Mouse (Mus musculus) layer of hippocampus, postnatal 25 days (tissue): ENCODE results near the gene Phf20. TPM values are rescaled to one million over a fixed set of nuclear protein-coding genes. Genes with fewer than 3 reads are reported as not detected.

Experiments
- DNase-seq, 2 experiments: peaks; one replicate each; pipeline ENCODE4 v3.0.0; 2022; ENCODE audit warnings: mixed read lengths in 2 of 2, low spot score in 1 of 2; ENCODE audit errors: extremely low spot score in 1 of 2
- total RNA-seq, 2 experiments: library from RNA; stranded (reverse); gene quantifications; 2 replicates each; pipeline ENCODE4 v1.2.3; 2021

Gene Phf20
- total RNA-seq, 2 experiments from 2014 or later, result 80.3 to 82.7 TPM

DNA sequence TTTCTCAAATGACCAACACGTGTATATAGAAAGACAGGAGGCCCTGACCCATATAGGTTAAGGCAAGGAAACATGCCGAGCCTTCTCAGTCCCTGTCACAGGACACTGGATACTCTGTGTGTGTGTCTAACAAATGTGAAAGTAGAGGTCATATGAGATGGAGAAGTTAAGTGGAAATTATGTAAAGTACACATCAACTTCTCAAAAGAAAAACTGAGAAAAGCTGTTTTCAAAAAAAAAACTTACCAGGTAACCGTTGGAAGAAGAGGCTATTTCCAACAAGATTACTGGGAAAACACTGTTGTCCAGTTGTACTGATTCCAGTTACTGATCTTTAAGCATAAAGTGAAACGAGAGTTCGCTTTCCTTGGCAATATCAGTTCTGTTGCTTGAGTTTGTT, 114.7 kb downstream of the Phf20 start:
- no peak for DNase-seq

DNA sequence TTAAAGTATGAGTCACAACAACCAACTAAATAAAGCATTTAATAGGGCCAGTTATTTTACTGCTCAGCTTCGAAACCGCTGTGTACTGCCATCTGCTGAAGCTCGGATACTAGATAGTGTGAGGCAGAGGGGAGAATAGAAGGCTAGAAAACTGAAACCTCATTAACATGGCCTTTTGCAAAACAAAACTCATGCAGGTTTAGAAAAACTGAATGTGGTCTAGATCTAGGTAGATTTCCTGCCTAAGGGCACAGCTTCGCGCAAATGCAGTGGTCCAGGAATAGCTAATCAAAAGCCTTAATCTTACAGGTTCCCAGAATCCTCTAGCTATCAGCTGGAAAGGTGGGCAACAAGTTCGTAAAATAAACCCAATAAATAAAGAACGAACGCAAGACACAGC, 115.2 kb downstream of the Phf20 start:
- no peak for DNase-seq

DNA sequence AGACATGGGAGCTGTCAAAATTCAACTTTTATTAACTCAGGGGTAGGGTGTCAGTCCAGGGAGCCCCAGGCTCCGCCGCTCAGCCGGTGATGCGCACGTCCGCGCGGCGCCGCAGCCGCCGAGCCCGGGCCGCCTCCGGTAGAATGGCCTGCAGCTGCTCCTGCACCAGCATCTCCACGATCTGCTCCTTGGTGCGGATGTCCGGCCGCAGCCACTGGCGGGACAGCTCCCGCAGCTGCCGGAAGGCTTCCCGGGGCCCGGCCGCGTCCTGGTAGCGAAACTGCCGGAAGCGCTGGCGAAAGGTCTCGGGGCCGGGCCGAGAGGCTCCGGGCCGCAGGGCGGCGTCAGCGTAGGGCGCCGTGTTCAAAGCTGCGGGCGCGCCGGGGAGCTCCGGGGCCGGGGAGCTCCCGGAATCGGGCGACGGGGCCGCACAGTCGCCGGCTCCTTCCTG, 115.6 kb downstream of the Phf20 start:
- DNase-seq, result peak; percentile 37 to 61

- DNase-seq, result peak; percentile 68 to 77
Observed at GRCm38 (mm10) chr2:156312297-156312897, 116.1 kb downstream of the Phf20 start, which contains the start of the genes Cnbd2 and Scand1. Cnbd2 (plus strand) TSS chr2:156312299. Scand1 (minus strand) TSS chr2:156312704.

- no peak for DNase-seq
Observed at GRCm38 (mm10) chr2:156313153-156313552, 116.9 kb downstream of the Phf20 start.

DNA sequence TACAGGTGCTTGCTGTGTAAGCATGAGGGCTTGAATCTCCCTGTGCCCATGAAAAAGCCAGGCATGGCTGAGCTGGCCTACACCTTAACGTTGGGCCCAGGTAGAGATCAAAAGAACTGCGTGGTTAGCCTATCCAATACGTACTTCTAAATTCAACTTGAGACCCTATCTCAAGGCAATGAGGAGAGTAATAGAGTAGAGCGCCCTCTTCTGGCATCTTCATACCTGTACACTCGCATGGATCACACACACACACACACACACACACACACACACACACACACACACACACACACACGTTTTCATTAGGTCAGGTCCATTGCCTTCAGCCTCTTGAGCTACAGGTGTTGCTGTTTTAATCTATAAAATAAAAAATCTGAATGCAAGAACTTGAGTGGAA, 118.5 kb downstream of the Phf20 start:
- no peak for DNase-seq

GRCm38 (mm10) chr2:156318491-156318890, 122.2 kb downstream of the Phf20 start:
- no peak for DNase-seq

DNA sequence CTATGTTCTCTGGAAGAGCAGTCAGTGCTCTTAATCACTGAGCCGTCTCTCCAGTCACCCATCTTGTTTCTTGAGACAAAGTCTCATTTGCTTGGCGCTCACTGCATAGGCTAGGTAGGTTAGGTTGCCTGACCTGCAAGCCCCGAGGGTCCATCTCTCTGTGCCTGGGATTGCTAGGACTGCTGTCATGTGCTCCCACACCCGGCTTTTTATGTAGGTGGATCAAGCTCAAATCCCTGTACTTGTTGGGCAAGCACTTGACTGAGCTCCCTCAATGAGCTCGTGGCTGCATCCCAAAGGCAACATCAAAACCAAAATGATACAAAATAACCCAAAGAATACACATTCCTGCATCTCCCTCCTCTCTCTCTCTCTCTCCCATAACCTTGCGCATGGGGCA, 125.3 kb downstream of the Phf20 start:
- DNase-seq, result no peak

DNA sequence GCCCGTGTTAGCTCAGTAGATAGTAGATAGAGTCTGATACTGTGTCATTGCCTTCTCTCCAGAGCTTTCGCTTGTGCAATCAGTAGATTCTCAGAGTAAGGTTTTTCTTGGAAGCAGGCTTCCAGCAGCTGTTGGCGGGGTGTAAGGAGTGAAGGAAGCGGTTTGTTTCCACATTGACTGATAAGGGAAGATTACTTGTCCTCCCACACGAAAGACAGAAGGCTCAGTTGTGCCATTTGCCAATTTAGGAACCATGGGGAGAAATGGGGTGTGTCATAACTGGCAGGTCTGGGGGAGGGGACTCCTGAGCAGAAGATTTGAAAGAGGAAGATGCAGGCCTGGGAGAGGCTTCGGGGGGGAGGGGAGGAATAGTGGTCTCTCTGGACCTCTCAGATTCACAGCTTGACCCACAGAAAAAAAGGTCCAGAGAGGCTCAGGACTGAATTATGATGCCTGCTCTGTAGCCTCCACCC, 127.9 kb downstream of the Phf20 start:
- DNase-seq, result no peak

DNA sequence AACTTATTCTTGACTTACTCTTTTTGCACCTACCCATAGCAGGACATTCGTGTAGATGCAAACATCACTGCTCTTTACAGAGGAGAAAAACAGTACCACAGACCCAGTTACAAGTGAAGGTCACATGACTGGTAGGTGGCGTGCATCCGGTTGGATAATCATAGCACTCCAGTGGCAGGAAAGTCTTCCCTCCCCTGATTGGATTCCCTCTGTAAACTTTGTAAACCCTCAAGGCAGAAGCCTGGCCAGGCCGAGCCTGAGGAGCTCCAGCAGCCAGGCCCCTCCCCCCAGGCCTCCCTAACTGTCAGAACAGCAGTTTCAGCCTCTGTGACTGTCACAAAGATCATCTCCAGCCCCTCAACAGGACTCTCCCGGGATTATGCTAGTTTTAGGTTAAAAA, 128.4 kb downstream of the Phf20 start:
- DNase-seq, result no peak

DNA sequence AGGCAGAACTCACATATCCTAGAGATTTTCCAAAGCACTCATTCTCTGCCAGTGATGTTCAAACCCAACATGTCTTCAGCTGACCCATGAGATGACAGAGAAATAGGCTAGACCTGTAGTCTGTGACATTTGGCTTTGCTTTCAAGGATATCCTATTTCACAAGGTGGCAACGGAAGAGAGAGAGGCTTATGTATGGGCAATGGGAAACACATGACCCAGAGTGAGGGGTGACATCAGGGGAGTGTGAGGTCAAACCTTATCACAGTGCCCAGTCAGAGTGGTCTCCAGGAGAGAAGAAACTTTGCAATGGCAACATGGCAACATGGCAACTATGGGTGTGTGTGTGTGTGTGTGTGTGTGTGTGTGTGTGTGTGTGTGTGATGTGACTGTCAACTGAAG, 134.4 kb downstream of the Phf20 start:
- no peak for DNase-seq

- DNase-seq, result no peak
Observed at GRCm38 (mm10) chr2:156331446-156331965, 135.2 kb downstream of the Phf20 start.

DNA sequence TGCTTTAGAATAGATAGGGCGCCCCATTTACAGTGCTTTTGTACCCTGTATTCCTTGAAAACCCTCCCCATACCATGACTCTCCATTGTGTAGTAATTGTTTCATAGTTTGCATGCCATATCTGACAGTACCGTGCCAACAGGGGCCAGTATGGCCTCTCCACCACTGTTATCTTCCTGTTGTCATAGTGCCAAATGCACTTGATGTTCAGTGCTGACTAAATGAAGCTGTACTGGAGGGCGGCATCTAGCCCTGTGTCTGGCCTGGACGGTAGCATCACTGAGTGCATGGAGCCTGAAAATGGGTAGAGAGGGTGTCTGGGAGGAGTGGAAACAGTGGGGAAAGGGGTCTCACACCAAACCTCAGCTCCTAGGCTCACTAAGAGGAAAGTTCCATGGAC, 143.8 kb downstream of the Phf20 start:
- DNase-seq, result no peak

DNA sequence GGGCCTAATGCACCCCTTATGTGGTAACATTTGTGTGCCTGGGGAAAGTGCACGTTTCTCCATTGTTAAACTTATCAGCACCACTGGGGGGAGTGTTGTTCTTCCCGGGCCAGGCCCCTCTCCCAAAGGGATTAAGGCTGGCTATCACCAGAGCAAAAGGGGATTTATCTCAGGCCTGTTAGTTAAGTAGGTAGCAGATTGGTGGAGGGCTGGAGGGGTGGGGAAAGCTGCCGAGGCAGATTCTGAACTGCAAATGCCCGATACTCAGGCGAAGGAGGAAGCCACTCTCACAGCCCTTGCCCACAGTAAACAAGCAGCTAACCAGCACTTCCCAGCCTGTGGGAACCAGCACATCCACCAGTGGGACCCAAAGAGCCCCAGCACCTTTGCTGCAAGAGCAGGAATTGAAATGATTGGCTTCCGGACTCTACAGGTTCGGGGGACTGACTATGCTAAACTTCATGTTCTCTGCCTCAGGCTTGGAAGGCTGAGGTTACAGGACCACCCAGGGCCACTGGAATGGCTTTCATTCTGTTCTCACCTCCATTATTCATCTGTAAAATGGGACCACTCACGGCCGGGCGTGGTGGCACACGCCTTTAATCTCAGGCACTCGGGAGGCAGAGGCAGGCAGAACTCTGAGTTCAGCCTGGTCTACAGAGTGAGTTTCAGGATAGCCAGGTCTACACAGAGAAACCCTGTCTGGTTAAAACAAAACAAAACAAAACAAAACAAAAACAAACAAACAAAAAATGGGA, 148.7 kb downstream of the Phf20 start:
- peak in 1 of 2 experiments; percentile 30 for DNase-seq

GRCm38 (mm10) chr2:156348812-156349211, 152.5 kb downstream of the Phf20 start:
- DNase-seq, result no peak

DNA sequence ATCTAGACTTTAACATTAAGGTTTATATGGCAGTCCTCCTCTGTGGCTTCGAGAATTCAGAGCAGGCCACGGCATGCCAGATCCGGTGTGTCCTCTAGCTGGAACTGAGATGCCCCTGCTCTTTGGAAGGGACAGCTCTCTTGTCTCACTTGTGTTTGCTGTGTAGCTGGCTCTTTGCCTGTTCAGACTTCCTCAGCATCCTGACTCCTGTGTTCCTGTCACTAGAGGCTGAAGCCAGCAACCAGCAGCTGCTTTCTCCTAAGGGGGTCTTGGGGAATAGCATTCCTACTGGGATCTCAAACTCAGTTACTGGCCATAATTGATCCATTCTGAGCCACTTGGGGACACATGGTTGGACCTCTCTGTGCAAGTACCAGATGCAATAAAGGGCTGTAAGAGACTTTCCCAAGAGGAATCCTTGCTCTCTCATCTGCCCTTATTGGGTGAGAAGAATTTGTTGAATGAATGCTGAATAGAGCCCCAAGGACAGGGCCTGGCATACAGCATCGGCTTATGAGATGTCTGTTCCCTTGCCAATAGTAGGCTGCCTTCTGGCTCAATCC, 153.1 kb downstream of the Phf20 start:
- DNase-seq, result no peak

GRCm38 (mm10) chr2:156351243-156351642, 155.0 kb downstream of the Phf20 start:
- no peak for DNase-seq

- DNase-seq, result no peak
Observed at GRCm38 (mm10) chr2:156352413-156353165, 156.3 kb downstream of the Phf20 start.

- no peak for DNase-seq
Observed at GRCm38 (mm10) chr2:156353265-156353692, 157.0 kb downstream of the Phf20 start.

- peak in 1 of 2 experiments; percentile 38 for DNase-seq
Observed at GRCm38 (mm10) chr2:156356031-156356430, 159.8 kb downstream of the Phf20 start.
